Mouse (Mus musculus): ENCODE results near the gene Des. TPM values are rescaled to one million over a fixed set of nuclear protein-coding genes. Genes with fewer than 3 reads are reported as not detected.

Gene Des
- polyA plus RNA-seq, 1 experiment from 2014 or later: 2.3 TPM

DNA sequence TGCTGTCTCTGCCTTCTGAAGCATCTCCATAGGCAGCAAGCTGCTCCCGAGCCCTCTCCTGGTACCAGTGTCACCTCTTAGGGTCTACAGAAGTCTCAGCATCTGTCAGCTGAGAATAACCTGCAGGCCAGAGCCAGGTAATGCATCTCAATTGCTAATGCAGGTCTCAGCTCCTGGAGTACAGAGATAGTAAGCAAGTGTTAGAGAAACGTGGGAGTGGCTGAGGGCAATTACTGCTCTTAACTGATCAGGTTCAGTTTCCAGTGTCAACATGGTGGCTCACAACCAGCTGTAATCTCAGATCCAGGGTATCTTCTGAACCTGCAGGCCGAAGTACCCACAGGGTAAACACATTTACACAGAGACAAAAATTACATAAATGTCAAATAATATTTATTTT, 23.7 kb upstream of the Des start:
- Histone ChIP-seq H3K36me3 (no peaks in the 10 kb centered on the region), H3K4me3 (no peak overlapping the region), H3K9me3 (replicated peaks) (no peaks in the 10 kb centered on the region), H3K27ac (no peak overlapping the region), H3K4me1 (peaks cover 20% of the 10 kb centered on the region), H3K27me3 (no peaks in the 10 kb centered on the region), H3K4me2 (replicated peaks) (no peak overlapping the region), H3K9ac (no peak overlapping the region)
- WGBS: 70% methylated on average over 3 of the region's 3 CpGs
- no peak for ATAC-seq (ENCODE audit: low FRiP score)

DNA sequence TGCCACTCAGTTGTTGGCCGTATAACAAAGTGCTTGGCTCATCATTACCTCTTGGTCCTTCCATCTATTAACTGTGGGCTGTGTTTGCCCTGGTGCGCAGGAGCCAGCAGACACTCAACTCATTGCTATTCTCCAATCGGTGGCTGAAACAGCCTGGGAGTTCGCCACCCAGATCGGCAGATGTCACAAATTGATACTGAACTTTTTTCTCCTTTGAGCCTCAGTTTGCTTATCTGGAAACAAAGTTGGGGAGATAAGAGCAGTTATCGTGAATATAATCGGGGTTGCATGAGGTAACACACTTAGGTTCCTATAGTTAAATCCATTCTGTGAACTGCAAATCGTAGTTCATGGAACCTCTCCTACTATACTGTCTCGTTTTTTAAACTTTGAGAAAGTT, 23.0 kb upstream of the Des start:
- WGBS: 84% methylated on average over 9 of the region's 9 CpGs
- Histone ChIP-seq H3K4me1 (peaks cover 20% of the 10 kb centered on the region), H3K4me3 (no peak overlapping the region), H3K9me3 (replicated peaks) (no peaks in the 10 kb centered on the region), H3K27me3 (no peaks in the 10 kb centered on the region), H3K27ac (no peak overlapping the region), H3K4me2 (replicated peaks) (no peak overlapping the region), H3K9ac (no peak overlapping the region), H3K36me3 (no peaks in the 10 kb centered on the region)
- no peak for ATAC-seq (ENCODE audit: low FRiP score)

DNA sequence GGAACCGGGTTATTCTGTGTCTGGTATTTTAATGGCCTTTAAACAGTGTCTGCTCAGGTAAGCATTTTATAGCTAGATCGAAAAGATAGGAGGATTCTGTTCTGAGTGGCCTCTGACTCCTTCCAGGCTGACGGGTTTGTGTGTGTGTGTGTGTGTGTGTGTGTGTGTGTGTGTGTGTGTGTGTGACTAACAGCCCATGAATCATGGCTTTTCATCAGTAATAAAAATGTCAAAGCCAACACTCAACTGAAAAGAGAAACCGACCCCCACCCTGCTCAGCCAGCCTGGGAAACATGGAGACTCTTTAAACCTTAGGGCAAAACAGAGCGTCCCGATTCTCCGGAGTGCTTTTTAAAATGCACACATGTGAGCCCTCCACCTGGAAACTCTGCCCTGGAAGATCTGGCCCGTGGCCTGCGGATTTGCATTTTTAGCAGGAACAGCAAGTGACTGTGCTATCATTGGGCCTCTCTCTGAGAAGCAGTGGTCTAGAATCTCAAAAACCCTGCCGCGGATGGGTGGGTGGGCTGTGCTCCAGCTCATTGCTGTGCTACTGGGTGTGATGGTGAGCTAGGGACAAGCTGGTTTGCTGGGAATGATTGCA, 21.9 kb upstream of the Des start:
- Histone ChIP-seq H3K9me3 (replicated peaks) (no peaks in the 10 kb centered on the region), H3K4me2 (replicated peaks) (no peak overlapping the region), H3K27me3 (no peaks in the 10 kb centered on the region), H3K27ac (peak overlapping the region; percentile 40), H3K36me3 (no peaks in the 10 kb centered on the region), H3K9ac (peak overlapping the region; percentile 13; the same call in 1 of the 2 replicates), H3K4me3 (no peak overlapping the region), H3K4me1 (peaks cover 20% of the 10 kb centered on the region)
- 0 out of 2 replicates have a peak, but pooled peaks have one; percentile 21 for ATAC-seq (ENCODE audit: low FRiP score)
- WGBS: 29% methylated on average over 11 of the region's 11 CpGs

DNA sequence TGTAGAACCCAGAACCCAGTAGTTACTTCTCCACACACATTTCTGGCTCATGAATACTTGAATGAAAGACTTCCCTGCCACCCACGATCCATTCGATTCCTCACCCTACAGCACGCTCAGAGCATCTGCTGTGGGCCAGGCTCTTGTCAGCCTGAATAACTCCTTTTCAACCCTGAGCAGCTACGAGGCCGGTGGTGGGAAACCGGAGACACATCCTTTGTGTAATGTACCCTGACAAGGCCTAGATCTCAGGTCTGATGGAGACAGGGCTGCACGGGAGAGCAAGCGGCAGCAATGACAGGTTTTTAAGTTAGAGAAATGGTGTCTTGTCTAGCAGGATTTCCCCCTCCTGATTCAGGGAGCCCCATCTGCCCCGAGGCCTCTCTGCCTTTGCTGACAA, 20.8 kb upstream of the Des start:
- Histone ChIP-seq H3K27me3 (no peaks in the 10 kb centered on the region), H3K4me3 (no peak overlapping the region), H3K36me3 (no peaks in the 10 kb centered on the region), H3K4me2 (replicated peaks) (no peak overlapping the region), H3K9me3 (replicated peaks) (no peaks in the 10 kb centered on the region), H3K27ac (peak overlapping the region; percentile 40), H3K9ac (peak overlapping the region; percentile 9; the same call in 1 of the 2 replicates), H3K4me1 (peaks cover 24% of the 10 kb centered on the region)
- WGBS: 35% methylated on average over 9 of the region's 9 CpGs
- peak; percentile 40; the same call in 1 of the 2 replicates for ATAC-seq (ENCODE audit: low FRiP score)

DNA sequence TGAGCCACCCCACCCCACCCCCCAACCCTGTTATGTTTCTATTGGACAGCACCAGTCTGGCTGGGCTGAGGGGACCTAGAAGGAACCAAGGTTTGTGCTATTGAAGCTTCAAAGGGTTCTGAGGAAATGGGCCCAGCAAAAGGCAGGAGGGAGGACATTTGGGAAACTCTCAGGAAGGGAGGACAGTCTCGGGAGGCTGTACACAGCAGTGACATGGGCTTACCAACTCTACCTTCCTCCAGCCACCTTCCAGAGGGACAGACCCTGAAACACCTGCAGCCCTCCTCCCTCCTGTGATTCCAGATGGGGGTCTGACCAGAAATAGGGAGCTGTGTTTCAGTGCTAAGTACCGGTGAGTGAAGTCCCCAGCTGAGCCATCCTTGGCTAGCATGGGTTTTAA, 19.6 kb upstream of the Des start:
- Histone ChIP-seq H3K27ac (no peak overlapping the region), H3K4me2 (replicated peaks) (no peak overlapping the region), H3K9ac (no peak overlapping the region), H3K9me3 (replicated peaks) (no peaks in the 10 kb centered on the region), H3K4me1 (peaks cover 35% of the 10 kb centered on the region), H3K4me3 (no peak overlapping the region), H3K36me3 (no peaks in the 10 kb centered on the region), H3K27me3 (peaks cover 7% of the 10 kb centered on the region; the same call in 1 of the 2 replicates)
- ATAC-seq (ENCODE audit: low FRiP score): no peak
- 61% methylated on average over 2 of the region's 2 CpGs for WGBS

DNA sequence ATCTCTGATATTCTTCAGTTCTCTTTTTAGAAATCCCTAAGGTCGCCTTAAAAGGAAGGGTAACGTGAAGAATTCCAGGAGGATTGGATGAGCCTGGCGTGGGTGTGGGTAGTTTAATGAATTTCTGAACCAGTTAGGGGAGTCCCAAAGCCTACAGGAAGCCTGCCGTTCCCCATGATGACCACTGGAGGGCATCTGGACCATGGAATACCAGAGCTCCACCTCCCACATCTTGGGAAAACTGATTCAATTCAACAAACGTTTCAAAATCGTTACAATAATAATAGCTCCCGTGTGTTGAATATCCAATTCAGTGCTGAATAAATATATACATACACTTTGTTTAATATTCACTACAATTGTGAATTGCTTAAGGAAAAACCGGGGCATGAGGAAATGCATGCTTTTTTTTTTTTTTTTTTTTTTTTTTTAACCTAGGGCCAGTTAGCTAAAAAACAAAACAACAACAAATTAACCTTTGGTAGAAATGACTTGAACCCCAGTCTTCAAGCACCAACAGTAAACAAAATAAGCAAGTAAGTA, 17.2 kb upstream of the Des start:
- Histone ChIP-seq H3K4me2 (replicated peaks) (no peak overlapping the region), H3K27me3 (peaks cover 7% of the 10 kb centered on the region; the same call in 1 of the 2 replicates), H3K4me3 (no peak overlapping the region), H3K36me3 (no peaks in the 10 kb centered on the region), H3K9me3 (replicated peaks) (no peaks in the 10 kb centered on the region), H3K4me1 (peaks cover 39% of the 10 kb centered on the region), H3K27ac (no peak overlapping the region), H3K9ac (no peak overlapping the region)
- WGBS: under 1% methylated on average over 8 of the region's 8 CpGs
- no peak for ATAC-seq (ENCODE audit: low FRiP score)

DNA sequence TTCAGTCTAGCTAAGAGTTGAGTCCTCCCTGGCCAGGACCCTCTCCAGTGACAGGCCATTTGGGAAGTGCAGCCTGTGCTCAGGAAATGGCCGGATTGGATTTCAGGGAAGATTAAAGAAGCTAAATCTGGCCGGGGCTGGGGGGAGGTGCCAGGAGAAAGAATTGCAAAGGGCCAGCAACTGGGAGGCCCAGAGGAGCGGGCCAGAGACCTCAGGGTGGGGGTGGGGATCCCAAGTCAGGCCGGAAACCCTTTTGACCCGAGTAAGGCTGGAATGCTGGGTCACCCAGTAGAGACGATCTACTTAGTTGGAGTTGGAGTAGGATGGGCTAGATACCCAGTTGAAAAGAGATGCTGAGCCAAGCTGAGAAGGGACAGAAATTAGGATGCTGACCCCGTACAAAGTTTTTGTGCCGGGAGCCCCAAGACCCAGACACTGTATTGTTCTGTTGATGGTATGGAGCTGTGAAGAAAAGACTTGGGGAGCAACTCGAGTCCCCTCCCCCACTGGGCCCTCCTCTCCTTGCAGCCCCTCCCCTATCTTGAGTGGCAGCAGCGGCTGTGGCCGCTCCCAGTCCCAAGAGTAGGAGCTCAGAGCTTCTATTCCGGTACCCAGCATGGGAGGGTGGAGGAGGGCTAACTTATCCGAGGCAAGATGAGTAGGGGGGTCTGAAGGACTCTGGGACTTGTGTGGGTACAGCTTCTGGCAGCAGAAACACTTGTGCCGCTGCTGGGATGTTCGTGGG, 15.7 kb upstream of the Des start:
- H3K4me2 ChIP-seq (replicated peaks): peak overlapping the region; percentile 28

DNA sequence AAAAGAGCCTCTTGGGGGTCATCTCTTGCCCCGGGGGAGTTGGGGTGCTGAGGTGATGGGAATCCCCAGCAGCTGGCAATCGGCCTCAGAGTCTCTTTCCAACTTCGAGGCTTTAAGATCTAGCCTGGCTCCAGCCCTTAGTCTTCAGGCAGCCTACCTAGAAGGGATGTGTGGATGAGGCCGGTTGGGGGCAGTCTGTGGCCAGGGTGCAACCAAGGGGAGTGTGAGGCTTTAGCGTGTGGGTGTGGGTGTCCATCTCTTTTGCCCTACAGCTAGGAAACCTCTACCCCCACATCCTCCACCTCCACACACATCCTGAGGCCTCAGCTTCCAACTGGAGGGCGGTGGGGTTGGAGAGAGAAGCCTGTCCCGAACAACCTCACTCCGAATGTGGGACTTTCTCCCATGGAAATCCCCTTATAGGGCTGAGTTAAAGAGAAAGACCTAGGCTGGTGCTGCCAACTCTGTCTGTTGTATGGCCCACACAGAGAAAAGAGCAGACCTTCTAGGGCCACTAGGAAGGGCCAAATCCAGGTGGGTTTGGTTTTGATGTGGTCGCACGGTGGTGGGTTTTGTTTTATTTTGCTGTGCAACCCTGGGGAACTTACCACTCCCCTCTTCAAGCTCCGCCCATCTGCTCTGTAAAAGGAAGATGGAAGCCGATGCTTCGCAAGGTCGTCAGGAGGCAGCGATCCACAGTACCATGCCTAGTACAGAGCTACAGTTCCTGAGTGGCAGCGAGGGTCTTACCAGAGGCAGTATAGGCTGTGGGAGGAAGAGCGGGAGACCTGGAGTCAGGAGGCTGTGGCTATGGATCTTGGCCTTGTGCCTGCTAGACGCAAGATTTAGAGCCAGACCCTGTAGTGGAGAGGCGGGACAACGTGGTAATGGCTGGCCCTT, 14.8 kb upstream of the Des start:
- Histone ChIP-seq H3K27ac (no peak overlapping the region), H3K36me3 (no peaks in the 10 kb centered on the region), H3K4me2 (replicated peaks) (peak overlapping the region; percentile 28), H3K4me1 (peaks cover 28% of the 10 kb centered on the region), H3K4me3 (no peak overlapping the region), H3K27me3 (peaks cover 7% of the 10 kb centered on the region), H3K9ac (no peak overlapping the region), H3K9me3 (replicated peaks) (no peaks in the 10 kb centered on the region)
- no peak for ATAC-seq (ENCODE audit: low FRiP score)
- 39% methylated on average over 20 of the region's 20 CpGs for WGBS

More for the DNA sequence above, 15.7 kb upstream of the Des start:
- Histone ChIP-seq H3K4me1 (peaks cover 27% of the 10 kb centered on the region), H3K9ac (no peak overlapping the region), H3K4me3 (no peak overlapping the region), H3K9me3 (replicated peaks) (no peaks in the 10 kb centered on the region), H3K27me3 (peaks cover 7% of the 10 kb centered on the region), H3K27ac (no peak overlapping the region), H3K36me3 (no peaks in the 10 kb centered on the region)
- ATAC-seq (ENCODE audit: low FRiP score): peak; percentile 56
- 3% methylated on average over 15 of the region's 15 CpGs for WGBS

DNA sequence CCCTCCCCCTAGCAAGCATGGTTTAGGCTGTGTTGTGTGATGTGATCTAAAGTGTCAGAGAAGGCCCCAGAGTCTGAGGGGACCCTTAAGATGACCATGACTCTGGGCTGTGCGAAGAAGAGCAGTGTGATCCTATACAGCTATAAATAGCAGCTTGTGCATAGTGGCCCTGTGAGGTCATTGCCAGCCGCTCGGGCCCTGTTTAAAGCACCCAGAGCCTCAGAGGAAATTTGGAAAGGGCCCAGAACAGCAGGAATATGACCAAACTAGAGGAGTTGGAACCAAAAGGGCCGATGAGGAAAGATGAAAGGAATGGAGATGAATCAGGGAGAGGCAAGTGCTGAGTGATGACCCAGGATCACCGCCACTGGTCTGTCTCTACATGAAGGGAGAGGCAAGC, 12.8 kb upstream of the Des start:
- Histone ChIP-seq H3K27ac (no peak overlapping the region), H3K4me1 (peaks cover 28% of the 10 kb centered on the region), H3K4me2 (replicated peaks) (no peak overlapping the region), H3K4me3 (no peak overlapping the region), H3K9ac (no peak overlapping the region), H3K27me3 (peaks cover 7% of the 10 kb centered on the region), H3K9me3 (replicated peaks) (no peaks in the 10 kb centered on the region), H3K36me3 (no peaks in the 10 kb centered on the region)
- WGBS: 86% methylated on average over 5 of the region's 5 CpGs
- no peak for ATAC-seq (ENCODE audit: low FRiP score)

DNA sequence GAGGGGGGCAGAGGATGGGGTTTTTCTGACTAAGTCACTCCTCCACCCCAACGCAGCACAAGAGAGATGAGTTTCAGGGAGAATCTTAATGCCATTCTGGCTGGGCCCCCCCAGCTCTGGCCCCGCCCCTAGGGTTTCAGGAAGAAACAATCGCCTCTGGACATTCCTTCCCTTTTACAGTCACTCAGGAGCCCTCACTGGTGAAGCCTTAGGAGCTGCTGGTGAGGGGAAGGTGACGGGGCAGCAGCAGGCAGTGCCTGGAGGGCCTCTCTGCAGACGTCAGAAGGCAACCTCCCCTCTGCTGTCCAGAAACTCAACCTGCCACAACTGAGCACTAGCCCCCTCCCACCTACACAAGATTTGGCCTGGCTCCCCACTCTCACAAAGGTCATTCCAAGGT, 10.9 kb upstream of the Des start:
- Histone ChIP-seq H3K27ac (no peak overlapping the region), H3K4me1 (peaks cover 25% of the 10 kb centered on the region), H3K27me3 (peaks cover 7% of the 10 kb centered on the region), H3K9ac (no peak overlapping the region), H3K9me3 (replicated peaks) (no peaks in the 10 kb centered on the region), H3K36me3 (no peaks in the 10 kb centered on the region), H3K4me3 (no peak overlapping the region), H3K4me2 (replicated peaks) (no peak overlapping the region)
- WGBS: 22% methylated on average over 4 of the region's 5 CpGs
- ATAC-seq (ENCODE audit: low FRiP score): no peak

DNA sequence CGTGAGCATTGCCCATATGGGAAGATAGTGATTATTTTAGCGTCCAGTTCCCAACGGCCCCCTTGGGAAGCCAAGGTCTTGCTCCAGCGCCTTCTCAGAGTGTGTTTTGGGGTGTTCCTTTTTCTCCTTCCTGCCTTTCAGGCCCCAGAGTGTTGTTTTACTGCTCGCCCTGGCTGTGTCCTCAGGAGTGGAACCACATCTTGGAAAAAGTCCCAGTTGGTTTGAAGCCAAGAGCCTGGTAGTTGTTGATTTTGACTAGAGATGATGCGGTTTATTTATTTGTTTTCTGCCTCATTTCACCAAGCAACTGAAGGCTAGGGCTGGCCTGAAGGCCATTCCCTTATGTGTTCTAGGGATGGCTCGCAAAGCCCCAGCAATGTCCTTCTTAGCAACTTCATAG, 2.9 kb upstream of the Des start:
- Histone ChIP-seq H3K9me3 (replicated peaks) (no peaks in the 10 kb centered on the region), H3K27me3 (peaks cover 42% of the 10 kb centered on the region), H3K4me3 (no peak overlapping the region), H3K4me1 (peaks cover 14% of the 10 kb centered on the region), H3K4me2 (replicated peaks) (no peak overlapping the region), H3K36me3 (no peaks in the 10 kb centered on the region), H3K27ac (no peak overlapping the region), H3K9ac (no peak overlapping the region)
- 81% methylated on average over 7 of the region's 7 CpGs for WGBS
- ATAC-seq (ENCODE audit: low FRiP score): no peak

DNA sequence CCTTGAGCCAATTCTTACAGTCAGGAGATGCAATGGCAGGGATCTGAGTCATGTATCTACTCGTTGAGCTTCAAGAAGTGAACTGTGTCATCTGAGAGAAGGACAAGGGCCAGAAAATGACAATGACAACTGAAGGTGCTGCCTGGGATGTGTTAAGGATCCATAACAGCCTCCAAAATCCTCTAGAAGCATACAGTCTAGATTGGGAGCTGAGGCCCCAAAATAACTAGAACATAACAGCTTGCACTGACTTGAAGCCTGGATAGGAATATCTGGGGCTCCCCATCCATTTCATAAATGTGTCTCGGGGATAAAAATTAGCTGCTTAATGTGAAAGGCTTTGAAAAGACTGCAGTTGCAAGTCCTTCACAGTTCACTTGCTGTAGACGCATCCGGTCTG, 2.1 kb upstream of the Des start:
- Histone ChIP-seq H3K4me3 (no peak overlapping the region), H3K27me3 (peaks cover 50% of the 10 kb centered on the region), H3K9me3 (replicated peaks) (no peaks in the 10 kb centered on the region), H3K27ac (no peak overlapping the region), H3K36me3 (no peaks in the 10 kb centered on the region), H3K4me1 (peaks cover 14% of the 10 kb centered on the region), H3K4me2 (replicated peaks) (no peak overlapping the region), H3K9ac (no peak overlapping the region)
- 87% methylated on average over 4 of the region's 4 CpGs for WGBS
- ATAC-seq (ENCODE audit: low FRiP score): no peak

All from hindbrain, embryonic 12.5 days (tissue).